Mouse (Mus musculus): Measurements from ENCODE around the gene Cnnm2.

- TF ChIP-seq POLR2A (IDR thresholded peaks at IDR 0.05; ENCODE audit: control insufficient read depth, extremely low read depth, insufficient read depth, low read length, poor library complexity): no peak
- TF ChIP-seq CTCF (IDR thresholded peaks at IDR 0.05; ENCODE audit: borderline replicate concordance, control insufficient read depth, extremely low read depth, insufficient read depth, low read length, poor library complexity): no peak
These were observed 67.6 kb downstream of the Cnnm2 start for GRCm38 (mm10) chr19:46828961-46829360.
